Mouse (Mus musculus): Measurements from ENCODE around the gene Rrn3.
"Not testable (repeated sequence)": the region's sequence is repeated elsewhere in the genome, so short reads cannot be mapped to it uniquely, and the experiment has no call there.

Gene Rrn3

GRCm38 (mm10) chr16:13785932-13786331 lies 5.4 kb downstream of the Rrn3 start:
- DNase-seq (ENCODE audit: low read depth, low spot score), result no peak

DNA sequence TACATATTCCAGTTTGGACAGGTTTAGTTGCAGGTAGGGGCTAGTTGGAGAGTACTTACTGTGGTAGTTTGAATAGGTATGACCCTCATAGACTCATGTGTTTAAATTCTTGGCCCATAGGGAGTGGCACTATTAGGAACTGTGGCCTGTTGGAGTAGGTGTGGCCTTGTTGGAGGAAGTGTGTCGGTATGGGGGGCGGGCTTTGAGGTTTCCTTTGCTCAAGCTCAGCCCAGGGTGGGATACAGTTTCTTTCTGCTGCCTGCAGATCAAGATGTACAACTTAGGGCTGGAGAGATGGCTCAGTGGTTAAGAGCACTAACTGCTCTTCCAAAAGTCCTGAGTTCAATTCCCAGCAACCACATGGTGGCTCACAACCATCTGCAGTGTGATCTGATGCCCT lies 12.9 kb downstream of the Rrn3 start:
- DNase-seq (ENCODE audit: low read depth, low spot score), result not testable (repeated sequence)

DNA sequence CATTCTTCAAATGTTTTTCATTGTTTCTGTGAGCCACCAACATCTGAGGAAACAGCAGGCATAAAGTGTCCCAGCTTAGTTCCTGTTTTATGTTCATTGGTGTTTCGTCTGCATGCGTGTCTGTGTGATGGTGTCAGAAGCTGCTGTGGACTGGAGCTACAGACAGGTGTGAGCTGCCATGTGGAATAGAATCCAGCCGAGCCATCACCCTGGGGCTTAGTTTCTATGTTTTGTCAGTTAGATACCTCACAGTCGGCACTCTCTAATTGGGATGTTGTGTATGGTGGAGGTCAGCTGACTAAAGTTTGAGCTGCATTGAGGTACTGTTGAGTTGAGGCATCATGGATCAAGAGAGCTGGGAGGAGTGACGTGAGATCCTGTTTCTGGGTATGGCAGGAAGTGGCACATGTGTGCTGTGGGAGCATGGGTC lies 16.3 kb downstream of the Rrn3 start:
- no peak for DNase-seq (ENCODE audit: low read depth, low spot score)

GRCm38 (mm10) chr16:13801231-13801630 lies 20.7 kb downstream of the Rrn3 start:
- no peak for DNase-seq (ENCODE audit: low read depth, low spot score)

GRCm38 (mm10) chr16:13804666-13805065 lies 24.2 kb downstream of the Rrn3 start:
- DNase-seq (ENCODE audit: low read depth, low spot score), result no peak

DNA sequence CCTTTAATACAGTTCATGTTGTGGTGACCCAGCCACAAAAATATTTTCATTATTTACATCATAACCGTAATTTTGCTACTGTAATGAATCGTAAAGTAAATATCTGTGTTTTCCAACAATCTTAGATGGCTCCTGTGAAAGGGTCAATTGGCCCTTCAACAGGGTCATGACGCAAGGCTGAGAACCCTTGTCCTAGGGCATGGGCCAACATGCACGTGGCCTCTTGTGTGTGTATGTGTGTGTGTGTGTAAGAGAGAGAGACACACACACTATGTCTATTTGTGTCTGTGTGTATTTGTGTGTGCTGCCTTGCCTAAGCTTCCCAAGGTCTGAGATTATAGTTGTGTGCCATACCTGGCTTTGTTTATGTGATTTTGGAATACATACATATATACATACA lies 27.1 kb downstream of the Rrn3 start:
- no peak for DNase-seq (ENCODE audit: low read depth, low spot score)

GRCm38 (mm10) chr16:13808410-13808809 lies 27.9 kb downstream of the Rrn3 start:
- DNase-seq (ENCODE audit: low read depth, low spot score), result no peak

GRCm38 (mm10) chr16:13812152-13812551 lies 31.6 kb downstream of the Rrn3 start:
- no peak for DNase-seq (ENCODE audit: low read depth, low spot score)

- DNase-seq (ENCODE audit: low read depth, low spot score), result no peak
Measured at GRCm38 (mm10) chr16:13813200-13813599, 32.7 kb downstream of the Rrn3 start.

DNA sequence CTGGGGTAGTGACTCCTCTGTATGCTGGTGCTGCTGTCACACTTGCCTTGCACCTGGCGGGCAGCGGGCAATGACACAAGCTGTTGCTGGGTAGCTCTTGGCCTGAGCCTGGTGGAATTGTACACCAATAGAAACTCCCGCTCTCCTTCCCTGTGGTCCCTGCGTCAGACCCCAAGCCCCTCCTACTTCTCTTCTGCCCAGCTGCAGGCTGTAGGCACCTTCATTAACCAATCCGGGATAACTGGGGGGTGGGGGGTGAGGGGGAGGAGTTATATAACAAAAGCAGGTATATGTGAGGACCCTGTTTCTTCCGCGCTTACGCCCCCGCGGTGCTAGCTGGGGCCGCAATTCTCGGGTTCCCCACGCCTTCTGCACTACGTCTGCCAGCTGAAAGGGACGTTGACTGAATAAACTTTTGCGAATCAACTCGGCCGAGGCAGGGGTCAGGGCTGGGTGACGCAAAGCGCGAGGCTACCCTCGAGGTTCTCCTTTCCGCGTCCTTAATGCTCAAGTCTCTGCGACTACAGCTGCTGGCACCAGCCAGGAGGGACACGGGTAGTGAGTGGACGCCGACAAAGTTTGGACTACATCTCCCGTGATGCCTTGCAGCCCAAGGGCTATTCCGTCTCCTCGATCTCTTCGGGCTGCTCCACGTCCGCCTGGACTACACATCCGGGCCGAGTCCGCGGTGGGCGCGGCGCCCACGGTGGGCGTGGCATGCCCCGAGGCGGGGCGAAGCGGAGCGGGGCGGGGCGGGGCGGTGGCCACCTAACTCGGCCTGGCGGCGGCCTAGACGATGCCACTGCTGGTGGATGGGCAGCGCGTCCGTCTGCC lies 38.3 kb downstream of the Rrn3 start, which contains the start of gene Ntan1:
TSS of gene Ntan1 (plus strand) at position 286 of the 834 bp plus-strand sequence.
- peak; percentile 92 for DNase-seq (ENCODE audit: low read depth, low spot score)

DNA sequence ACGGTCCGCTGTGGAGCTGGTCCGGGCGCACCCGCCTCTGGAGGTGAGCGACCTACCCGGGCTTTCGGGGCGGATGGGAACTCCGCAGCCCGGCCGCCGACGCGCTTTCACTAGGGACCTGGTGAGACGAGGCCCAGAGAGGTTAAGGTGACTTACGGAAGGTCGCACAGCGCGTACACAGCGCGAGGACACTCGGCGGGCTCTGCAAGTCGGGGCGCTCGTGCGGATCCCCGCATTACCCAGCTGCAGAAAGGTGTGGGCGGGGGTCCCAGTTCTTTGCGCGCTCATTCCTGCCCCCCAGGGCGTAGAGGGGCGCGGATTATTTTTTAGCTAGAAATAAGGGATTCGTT lies 38.9 kb downstream of the Rrn3 start:
- DNase-seq (ENCODE audit: low read depth, low spot score), result no peak

DNA sequence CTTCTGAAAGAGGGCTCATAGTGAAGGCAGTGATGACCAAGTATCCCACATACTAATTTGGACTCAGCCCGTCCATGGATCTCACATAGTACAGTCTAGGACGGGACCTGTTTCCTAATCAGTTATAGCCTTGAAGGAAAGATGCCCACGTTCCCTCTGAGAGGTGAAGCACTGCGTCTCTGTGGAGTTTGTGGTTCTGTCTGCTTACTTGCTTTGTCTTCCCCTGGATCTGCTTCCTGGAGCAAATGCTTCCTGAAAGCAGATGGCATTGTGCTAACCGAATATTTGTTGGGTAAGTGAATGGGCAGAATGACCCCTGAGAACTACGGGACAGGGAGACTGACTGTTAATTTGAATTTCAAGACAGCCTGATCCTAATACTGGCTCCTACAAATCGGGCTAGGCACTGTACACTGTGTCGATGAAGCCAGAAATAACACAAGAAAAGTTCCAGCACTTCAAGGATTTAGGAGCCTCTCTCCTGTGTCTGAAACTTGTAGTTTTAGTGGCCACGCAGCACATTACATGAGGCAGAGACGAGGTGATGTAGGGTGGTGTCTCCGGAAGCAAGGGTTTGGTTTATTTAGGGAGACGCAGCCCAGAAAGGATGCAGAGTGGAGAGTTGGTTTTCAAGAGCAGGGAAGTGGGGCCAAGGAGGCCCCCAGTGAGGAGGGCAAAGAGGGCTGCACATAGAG lies 39.4 kb downstream of the Rrn3 start:
- DNase-seq (ENCODE audit: low read depth, low spot score), result no peak

DNA sequence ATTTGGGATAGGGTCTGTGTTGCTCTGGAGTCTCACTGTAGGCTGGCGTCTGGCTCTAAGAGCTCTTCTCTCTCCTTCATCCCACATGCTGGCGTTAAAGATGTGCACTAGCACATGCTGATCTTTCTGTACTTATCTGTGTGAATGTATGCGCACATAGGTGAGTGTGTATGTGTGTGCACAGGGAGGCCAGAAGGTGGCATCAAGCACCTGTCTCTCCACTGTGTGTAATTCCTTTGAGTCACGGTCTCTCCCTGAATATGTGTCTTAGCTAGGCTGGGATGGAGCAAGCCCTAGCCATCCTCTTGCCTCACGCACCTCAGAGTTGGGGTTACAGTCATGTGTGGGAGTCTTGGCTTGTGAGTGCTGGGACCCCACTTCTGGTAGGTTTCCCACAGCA lies 40.3 kb downstream of the Rrn3 start:
- no peak for DNase-seq (ENCODE audit: low read depth, low spot score)

GRCm38 (mm10) chr16:13825781-13826490 lies 45.4 kb downstream of the Rrn3 start:
- DNase-seq (ENCODE audit: low read depth, low spot score), result no peak

DNA sequence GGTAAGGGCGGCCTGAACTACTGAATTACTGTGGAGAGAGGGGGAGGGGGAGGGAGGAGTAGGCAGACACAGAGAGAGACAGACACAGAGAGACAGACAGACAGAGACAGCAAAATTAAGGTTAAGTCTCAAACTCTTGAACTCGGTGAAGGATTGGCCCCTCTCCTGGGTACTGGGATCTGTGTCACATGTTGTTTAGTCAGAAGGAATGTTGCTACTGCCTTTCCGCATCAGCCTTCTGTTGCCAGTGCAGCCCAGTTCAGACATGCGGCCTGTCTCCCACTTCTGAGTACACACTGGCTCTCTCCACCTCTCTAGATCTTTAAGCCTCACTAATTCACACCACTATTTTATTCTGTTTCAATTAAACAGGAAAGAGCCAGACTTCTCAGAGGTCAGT lies 46.0 kb downstream of the Rrn3 start:
- no peak for DNase-seq (ENCODE audit: low read depth, low spot score)

DNA sequence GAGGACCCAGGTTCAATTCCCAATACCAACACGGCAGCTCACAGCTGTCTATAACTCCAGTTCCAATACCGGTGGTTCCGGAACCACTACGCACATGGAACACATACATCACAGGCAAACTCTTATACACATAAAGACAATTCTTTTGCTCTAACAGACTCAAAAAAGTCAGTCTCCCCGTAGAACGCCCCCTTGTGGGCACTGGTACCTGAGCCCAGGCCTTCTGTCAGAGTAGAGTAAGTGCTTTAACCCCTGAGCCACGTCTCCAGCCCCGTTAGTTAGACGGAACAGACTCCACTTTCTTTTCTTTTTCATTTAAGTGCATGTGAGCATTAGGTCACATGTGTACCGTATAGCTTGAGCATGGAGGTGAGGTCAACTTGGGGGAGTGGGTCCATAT lies 49.9 kb downstream of the Rrn3 start:
- no peak for DNase-seq (ENCODE audit: low read depth, low spot score)

DNA sequence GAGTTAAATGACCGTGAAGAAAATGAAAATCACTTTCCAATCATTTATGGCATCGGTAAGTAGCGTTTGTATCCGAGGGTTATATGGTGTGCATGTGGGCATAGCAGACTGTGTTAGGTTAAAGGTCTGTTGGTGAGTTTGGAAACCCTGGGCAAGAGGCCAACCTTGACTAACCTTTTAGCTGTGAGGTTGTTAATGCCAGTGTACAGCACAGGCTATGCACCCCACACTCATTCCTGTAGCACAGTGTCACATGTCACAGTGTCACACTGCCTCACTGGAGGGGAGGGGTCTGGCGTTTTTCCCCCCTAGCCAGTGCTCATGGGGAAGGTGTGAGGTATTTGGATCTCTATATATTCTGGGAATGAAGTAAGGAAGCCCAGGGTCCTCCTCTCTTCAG lies 51.1 kb downstream of the Rrn3 start:
- DNase-seq (ENCODE audit: low read depth, low spot score), result no peak

DNA sequence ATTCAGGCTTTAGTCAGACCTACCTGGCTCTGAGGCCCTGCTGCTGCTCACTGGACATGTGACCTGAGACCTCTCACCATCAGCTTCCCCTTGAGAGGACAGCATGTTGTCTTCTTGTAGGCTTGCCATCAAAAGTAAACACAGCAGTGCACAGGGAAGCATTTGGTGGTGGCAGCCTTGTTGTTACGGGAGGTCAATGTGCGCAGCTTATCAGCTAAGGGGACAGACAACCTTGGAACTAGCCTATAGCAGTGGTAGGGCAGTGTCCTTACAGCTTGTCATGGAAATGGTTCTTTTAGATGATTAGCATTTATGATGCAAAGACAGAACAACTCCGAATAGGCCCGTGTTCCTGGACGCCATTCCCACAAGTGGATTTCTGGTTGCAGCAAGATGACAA lies 53.9 kb downstream of the Rrn3 start:
- DNase-seq (ENCODE audit: low read depth, low spot score), result no peak

- no peak for DNase-seq (ENCODE audit: low read depth, low spot score)
Measured at GRCm38 (mm10) chr16:13840056-13840455, 59.5 kb downstream of the Rrn3 start.

GRCm38 (mm10) chr16:13840956-13841355 lies 60.4 kb downstream of the Rrn3 start:
- no peak for DNase-seq (ENCODE audit: low read depth, low spot score)

DNA sequence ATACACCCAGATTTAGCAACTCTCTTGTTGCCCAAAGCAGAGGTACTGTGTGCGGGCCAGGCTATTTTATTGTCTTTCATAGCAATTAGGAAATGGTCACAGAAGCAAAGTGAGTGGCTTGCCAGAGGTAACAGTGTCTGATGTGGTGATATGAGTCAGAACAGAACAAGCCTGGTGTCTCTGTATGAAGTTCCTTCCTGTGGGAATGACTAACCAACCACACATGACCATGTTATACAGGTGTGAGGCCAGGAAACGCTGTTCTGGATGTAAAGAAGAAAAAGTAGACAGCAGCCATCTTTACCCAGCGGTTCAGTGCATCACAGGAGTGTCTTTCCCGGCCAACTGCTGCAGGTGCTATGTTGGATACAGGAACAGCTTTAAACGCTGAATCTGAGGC lies 64.5 kb downstream of the Rrn3 start:
- no peak for DNase-seq (ENCODE audit: low read depth, low spot score)

GRCm38 (mm10) chr16:13846675-13847074 lies 66.2 kb downstream of the Rrn3 start:
- no peak for DNase-seq (ENCODE audit: low read depth, low spot score)

DNA sequence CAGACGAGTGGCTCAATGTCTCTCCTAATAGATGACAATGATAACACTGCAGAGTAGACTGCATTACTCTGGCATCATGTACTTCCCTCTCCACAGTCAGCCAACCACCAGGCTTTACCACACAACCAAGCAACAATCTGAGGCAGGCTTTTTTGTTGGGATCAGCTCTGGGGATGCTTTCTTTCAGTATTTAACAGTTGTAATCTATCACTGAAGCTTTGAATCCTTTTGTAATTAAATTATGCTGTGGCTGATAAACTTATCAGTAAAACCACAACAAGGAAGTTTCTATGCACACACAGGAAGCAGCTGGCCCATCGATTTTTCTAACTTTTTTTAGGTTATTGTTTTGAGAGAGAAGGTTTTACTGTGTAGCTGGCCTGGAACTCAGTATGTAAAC lies 67.8 kb downstream of the Rrn3 start:
- no peak for DNase-seq (ENCODE audit: low read depth, low spot score)
